Mouse (Mus musculus) ES-E14 (cell line): ENCODE measurements around the gene Rpl37a. TPM values are rescaled to one million over a fixed set of nuclear protein-coding genes. Genes with fewer than 3 reads are reported as not detected.

ENCODE experiments used
- DNase-seq: peaks from one replicate; pipeline ENCODE4 v3.0.0-alpha.2; 2013; ENCODE audit warnings: low read depth, low spot score
- H3K27ac ChIP-seq: 2 replicates; pipeline ENCODE4 v1.5.1; 2012; ENCODE audit warnings: low read depth, mild to moderate bottlenecking, low read length, moderate library complexity, mixed read lengths; ENCODE audit not compliant: poor library complexity, insufficient read depth, severe bottlenecking
- H3K36me3 ChIP-seq: 2 replicates; pipeline ENCODE4 v1.6.1; 2012; ENCODE audit warnings: mild to moderate bottlenecking, low read length, moderate library complexity, mixed read lengths; ENCODE audit not compliant: control insufficient read depth, poor library complexity, insufficient read depth, severe bottlenecking
- H3K4me1 ChIP-seq, 2 experiments: fragments of 150-350 bp in 1 of 2; sonication (generic) in 1 of 2; 2 replicates each; pipeline ENCODE4 v1.6.1; 2012; ENCODE audit warnings: low read length in 2 of 2, mild to moderate bottlenecking in 1 of 2, mixed read lengths in 1 of 2; ENCODE audit not compliant: control insufficient read depth in 2 of 2, insufficient read depth in 2 of 2, poor library complexity in 1 of 2
- H3K4me3 ChIP-seq, 2 experiments: fragments of 150-350 bp in 1 of 2; sonication (generic) in 1 of 2; 2 replicates each; pipeline ENCODE4 v1.5.1; 2012; ENCODE audit warnings: low read length in 2 of 2, low read depth in 1 of 2, mild to moderate bottlenecking in 1 of 2, mixed read lengths in 1 of 2; ENCODE audit not compliant: insufficient read depth in 1 of 2, poor library complexity in 1 of 2, severe bottlenecking in 1 of 2
- H3K9ac ChIP-seq: 2 replicates; pipeline ENCODE4 v1.6.1; 2012; ENCODE audit warnings: low read depth, mild to moderate bottlenecking, low read length, mixed read lengths; ENCODE audit not compliant: poor library complexity, insufficient read depth, severe bottlenecking
- H3K9me3 ChIP-seq: fragments of 150-350 bp; sonication (generic); 2 replicates; pipeline ENCODE4 v1.6.1; 2012; ENCODE audit warnings: low read depth, mild to moderate bottlenecking, low read length; ENCODE audit not compliant: control insufficient read depth, insufficient read depth
- CHD2 ChIP-seq: IDR thresholded peaks from 2 replicates; pipeline ENCODE4 v1.6.1; 2014; ENCODE audit warnings: mild to moderate bottlenecking, low read depth, low read length, inconsistent platforms
- HCFC1 ChIP-seq: IDR thresholded peaks from 2 replicates; pipeline ENCODE4 v1.6.1; 2012; ENCODE audit warnings: low read length, inconsistent platforms, borderline replicate concordance; ENCODE audit not compliant: insufficient read depth
- MAFK ChIP-seq: IDR thresholded peaks from 2 replicates; pipeline ENCODE4 v1.6.1; 2014; ENCODE audit warnings: mild to moderate bottlenecking, low read depth, low read length, inconsistent platforms; ENCODE audit not compliant: insufficient read depth
- ZC3H11A ChIP-seq: IDR thresholded peaks from 2 replicates; pipeline ENCODE4 v1.6.1; 2012; ENCODE audit warnings: low read depth, mild to moderate bottlenecking, inconsistent platforms, low read length, borderline replicate concordance
- ZNF384 ChIP-seq: IDR thresholded peaks from 2 replicates; pipeline ENCODE4 v1.6.1; 2012; ENCODE audit warnings: low read depth, low read length, inconsistent platforms
- in situ Hi-C, 2 experiments: fragments of 600-800 bp; cut with MboI; formaldehyde crosslinking; loops; one replicate each; pipeline ENCODE4 v1.15.1; 2025; ENCODE audit warnings: low sequenced_read_pairs in 2 of 2, inconsistent platforms in 1 of 2; ENCODE audit not compliant: unreplicated experiment in 2 of 2
- total RNA-seq: library from RNA; depleted of rRNA; stranded (reverse); fragments of 300-350 nt; gene quantifications from 2 replicates; pipeline ENCODE4 v1.2.3, GENCODE M21; 2012

The Rpl37a gene
- total RNA-seq, 1 experiment = 2,366 TPM

- in situ Hi-C loops = loop anchor here in 1 of 2 experiments (5.0 kb wide), 1 partner anchor 38 kb away; no protein-coding TSS in a partner anchor
- no peaks in the 10 kb centered on the region for H3K9me3 ChIP-seq
- peaks cover 0 to 3% of the 10 kb centered on the region in 2 experiments; a peak in 2 of 4 replicates for H3K4me1 ChIP-seq
- peak overlapping the region; percentile 24; the same call in 1 of the 2 replicates for H3K9ac ChIP-seq
- no peak for TF ChIP-seq MAFK
- no peak for TF ChIP-seq HCFC1
- no peak for TF ChIP-seq ZNF384
- no peak for TF ChIP-seq CHD2
- TF ChIP-seq ZC3H11A = no peak
- no peak for DNase-seq
- H3K27ac ChIP-seq = no peak overlapping the region
- H3K36me3 ChIP-seq = no peaks in the 10 kb centered on the region
- H3K4me3 ChIP-seq = peak overlapping the region; percentile 49 to 57
Observed at GRCm38 (mm10) chr1:72738946-72739680, 28.0 kb downstream of the Rpl37a start.

DNA sequence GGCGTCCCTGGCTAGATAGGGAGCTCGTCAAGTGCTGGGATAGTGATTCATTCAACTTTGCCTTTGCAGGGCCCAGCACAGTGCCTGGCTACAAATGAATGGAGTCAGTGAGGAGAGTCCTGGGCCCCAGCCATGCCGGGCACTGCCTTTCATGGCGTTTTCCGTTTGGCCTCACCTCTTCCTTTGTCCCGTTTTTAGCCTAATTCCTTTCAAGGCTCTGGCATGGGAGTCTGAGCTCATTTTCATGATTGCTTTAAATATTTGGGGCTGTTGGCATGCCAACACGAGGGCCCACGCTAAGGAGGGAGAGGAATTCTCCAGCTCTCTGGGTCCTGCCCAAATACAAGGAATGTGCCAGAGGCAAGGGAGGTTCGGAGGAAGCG, 28.6 kb downstream of the Rpl37a start:
- Histone ChIP-seq H3K4me3 (peak overlapping the region; percentile 49 to 57), H3K9me3 (no peaks in the 10 kb centered on the region), H3K9ac (peak overlapping the region; percentile 24; the same call in 1 of the 2 replicates), H3K36me3 (no peaks in the 10 kb centered on the region), H3K4me1 (peaks cover 0 to 3% of the 10 kb centered on the region in 2 experiments; a peak in 2 of 4 replicates), H3K27ac (no peak overlapping the region; the same call in 1 of the 2 replicates)
- in situ Hi-C loops = loop anchor here in 1 of 2 experiments (5.0 kb wide), 1 partner anchor 38 kb away; no protein-coding TSS in a partner anchor
- no peak; the same call in 1 of the 2 replicates for TF ChIP-seq ZC3H11A
- TF ChIP-seq ZNF384 = no peak
- no peak for TF ChIP-seq CHD2
- TF ChIP-seq MAFK = no peak
- no peak for TF ChIP-seq HCFC1
- no peak for DNase-seq

DNA sequence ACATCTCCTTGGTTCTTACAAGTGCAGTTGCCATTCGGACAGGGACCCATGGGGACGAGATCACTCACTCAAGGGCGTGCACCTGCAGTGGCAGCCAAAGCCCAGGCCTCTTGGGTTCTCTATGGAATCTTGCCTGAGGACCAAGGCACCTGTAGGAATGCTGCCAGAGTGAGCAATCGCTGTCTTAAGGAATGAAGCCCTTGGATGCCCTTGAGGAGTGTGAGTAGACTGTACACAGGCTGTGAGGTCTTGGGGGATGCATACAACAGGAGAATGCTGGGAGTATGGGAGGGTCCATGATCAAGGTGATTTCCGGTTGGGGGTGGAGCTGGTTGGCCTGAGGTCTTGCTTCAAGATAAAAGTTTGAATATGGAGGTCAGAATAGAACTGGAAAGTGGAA, 30.3 kb downstream of the Rpl37a start:
- no peak overlapping the region for H3K9ac ChIP-seq
- H3K27ac ChIP-seq = no peak overlapping the region
- DNase-seq = no peak
- TF ChIP-seq ZNF384 (no peak), ZC3H11A (no peak), HCFC1 (no peak), MAFK (no peak), CHD2 (no peak)
- in situ Hi-C loops = no loop called here
- H3K4me3 ChIP-seq = no peak overlapping the region
- H3K36me3 ChIP-seq = no peaks in the 10 kb centered on the region
- H3K9me3 ChIP-seq = no peaks in the 10 kb centered on the region
- peaks cover 0 to 3% of the 10 kb centered on the region in 2 experiments; a peak in 2 of 4 replicates for H3K4me1 ChIP-seq

DNA sequence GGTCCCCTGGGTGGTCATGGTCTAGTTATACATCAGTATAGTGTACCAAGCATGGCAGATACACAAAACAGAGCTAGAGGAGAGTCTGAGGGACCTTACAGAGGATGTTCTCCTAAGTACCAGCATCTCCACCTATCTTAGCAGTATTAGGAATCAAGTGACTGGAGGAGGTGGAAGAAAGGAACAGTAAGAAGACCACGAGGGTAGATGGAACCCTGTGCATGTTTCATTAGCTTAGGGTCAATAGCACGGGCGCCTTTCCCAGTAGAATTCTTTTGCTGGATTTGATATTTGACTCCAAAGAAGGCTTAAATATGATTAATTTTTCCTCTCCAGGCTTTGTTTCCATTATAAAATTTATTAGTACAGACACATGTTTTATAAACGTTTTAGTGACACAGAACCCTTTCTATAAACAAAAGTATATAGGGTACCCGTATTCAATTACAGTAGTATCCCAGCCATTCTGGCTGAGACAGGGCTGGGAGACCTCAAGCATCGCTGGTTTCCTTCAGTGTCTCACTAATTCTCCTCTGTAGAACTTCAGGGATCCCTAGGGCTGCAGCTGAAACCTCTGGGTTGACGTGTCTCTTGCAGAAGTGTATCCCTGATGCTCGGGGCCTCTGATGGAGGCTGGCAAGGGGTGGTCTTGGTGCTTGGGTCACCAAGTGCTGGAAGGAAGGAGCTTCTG, 33.9 kb downstream of the Rpl37a start:
- Histone ChIP-seq H3K27ac (no peak overlapping the region), H3K9ac (no peak overlapping the region), H3K36me3 (no peaks in the 10 kb centered on the region), H3K4me1 (no peaks in the 10 kb centered on the region), H3K9me3 (no peaks in the 10 kb centered on the region), H3K4me3 (no peak overlapping the region)
- in situ Hi-C loops = no loop called here
- no peak for DNase-seq
- TF ChIP-seq CHD2 = no peak
- no peak for TF ChIP-seq ZC3H11A
- TF ChIP-seq HCFC1 = no peak
- no peak for TF ChIP-seq ZNF384
- TF ChIP-seq MAFK = no peak
